ENCODE assay signal across 24 mouse cellular contexts in the genomic region with DNA sequence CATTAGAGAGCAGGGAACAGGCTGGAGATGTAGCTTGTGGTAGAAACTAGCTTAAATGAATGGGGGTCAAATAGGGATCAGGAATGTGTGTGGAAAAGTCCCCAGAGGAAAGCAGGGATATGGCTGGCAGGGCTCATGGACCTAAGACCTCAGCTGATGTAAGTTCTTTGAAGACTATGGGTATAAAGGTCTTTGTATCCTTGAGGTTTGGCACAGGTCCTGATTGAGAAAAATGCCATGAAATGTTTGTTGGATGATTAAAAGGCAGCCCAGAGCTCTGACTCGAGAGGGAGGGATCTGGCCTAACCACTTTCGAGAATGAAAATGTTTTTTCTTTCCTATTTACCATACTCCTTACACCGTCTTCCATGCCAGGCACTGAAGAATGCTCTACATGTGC. TPM values are rescaled to one million over a fixed set of nuclear protein-coding genes. Genes with fewer than 3 reads are reported as not detected.
DNase-seq lines count a peak whose midpoint lies in the region; ATAC-seq and TF ChIP-seq lines count a peak whose summit lies in the region.
"Had no signal": no experiment of that assay in that cellular context is flagged by ENCODE, and none has a peak within 500 bp of the region (broad histone marks: within the 10 kb centered on the region; RNA-seq: fewer than 3 reads in every experiment).

No protein-coding gene starts in this region.

- no peak for TF ChIP-seq POLR2A in bone marrow macrophage, adult 2 months (IDR thresholded peaks at IDR 0.05; ENCODE audit: borderline replicate concordance, low read depth, low read length)

- peak overlapping the region; percentile 66; the same call in 1 of the 2 replicates for H3K27ac ChIP-seq in embryonic facial prominence, embryonic 13.5 days
- H3K27ac ChIP-seq in embryonic facial prominence, embryonic 10.5 days (replicated peaks) = no peak overlapping the region
- 0 out of 2 replicates have a peak overlapping the region, but pooled peaks have one; percentile 23 for H3K27ac ChIP-seq in limb, embryonic 12.5 days
- no peak overlapping the region for H3K27ac ChIP-seq in limb, embryonic 10.5 days
- peak overlapping the region; percentile 45 for H3K27ac ChIP-seq in bone marrow macrophage, adult 2 months (ENCODE audit: insufficient read depth, low read depth, low read length)
- H3K27ac ChIP-seq: forebrain, embryonic 12.5 days; hindbrain, embryonic 14.5 days; midbrain, embryonic 15.5 days; neural tube, embryonic 15.5 days; stomach, embryonic 15.5 days had no signal

- ATAC-seq in embryonic facial prominence, embryonic 13.5 days (ENCODE audit: insufficient number of reproducible peaks, insufficient read depth, low FRiP score, low TSS enrichment, low read depth) = 0 out of 2 replicates have a peak, but pooled peaks have one; percentile 32
- ATAC-seq in limb, embryonic 12.5 days (ENCODE audit: insufficient number of reproducible peaks, insufficient read depth, low FRiP score, low TSS enrichment, low read depth) = no peak
- ATAC-seq: midbrain, embryonic 15.5 days had no signal

- H3K4me1 ChIP-seq in embryonic facial prominence, embryonic 13.5 days = peaks cover 21% of the 10 kb centered on the region
- H3K4me1 ChIP-seq in embryonic facial prominence, embryonic 10.5 days = peaks cover 9% of the 10 kb centered on the region; the same call in 1 of the 2 replicates
- peaks cover 13% of the 10 kb centered on the region; the same call in 1 of the 2 replicates for H3K4me1 ChIP-seq in limb, embryonic 12.5 days (replicated peaks)
- H3K4me1 ChIP-seq in limb, embryonic 10.5 days = 0 out of 2 replicates have a peak, but pooled peaks cover 4% of the 10 kb centered on the region
- peaks cover 41% of the 10 kb centered on the region for H3K4me1 ChIP-seq in bone marrow macrophage, adult 2 months (ENCODE audit: control insufficient read depth, insufficient read depth, low read length)
- H3K4me1 ChIP-seq: forebrain, embryonic 12.5 days; midbrain, embryonic 15.5 days; neural tube, embryonic 15.5 days; stomach, embryonic 15.5 days had no signal

- H3K9me3 ChIP-seq in embryonic facial prominence, embryonic 13.5 days = no peaks in the 10 kb centered on the region
- H3K9me3 ChIP-seq in embryonic facial prominence, embryonic 10.5 days = no peaks in the 10 kb centered on the region
- no peaks in the 10 kb centered on the region for H3K9me3 ChIP-seq in limb, embryonic 12.5 days
- no peaks in the 10 kb centered on the region; the same call in 1 of the 2 replicates for H3K9me3 ChIP-seq in limb, embryonic 10.5 days (replicated peaks)
- H3K9me3 ChIP-seq: forebrain, embryonic 12.5 days; midbrain, embryonic 15.5 days; neural tube, embryonic 15.5 days; stomach, embryonic 15.5 days had no signal

- H3K4me3 ChIP-seq in embryonic facial prominence, embryonic 13.5 days = no peak overlapping the region
- H3K4me3 ChIP-seq in embryonic facial prominence, embryonic 10.5 days = no peak overlapping the region
- H3K4me3 ChIP-seq in limb, embryonic 12.5 days (replicated peaks) = no peak overlapping the region
- no peak overlapping the region for H3K4me3 ChIP-seq in limb, embryonic 10.5 days
- no peak overlapping the region for H3K4me3 ChIP-seq in bone marrow macrophage, adult 2 months (ENCODE audit: insufficient read depth, low read length)
- H3K4me3 ChIP-seq: forebrain, embryonic 12.5 days; midbrain, embryonic 15.5 days; neural tube, embryonic 15.5 days; stomach, embryonic 15.5 days had no signal

- no peaks in the 10 kb centered on the region for H3K27me3 ChIP-seq in embryonic facial prominence, embryonic 13.5 days
- H3K27me3 ChIP-seq in embryonic facial prominence, embryonic 10.5 days (replicated peaks; ENCODE audit: low read depth, poor library complexity, severe bottlenecking) = no peaks in the 10 kb centered on the region
- H3K27me3 ChIP-seq in limb, embryonic 12.5 days = no peaks in the 10 kb centered on the region
- no peaks in the 10 kb centered on the region for H3K27me3 ChIP-seq in limb, embryonic 10.5 days (ENCODE audit: low read depth, poor library complexity, severe bottlenecking)
- H3K27me3 ChIP-seq: forebrain, embryonic 12.5 days; midbrain, embryonic 15.5 days; neural tube, embryonic 15.5 days; stomach, embryonic 15.5 days had no signal

- no peak for TF ChIP-seq CTCF in bone marrow macrophage, adult 2 months (IDR thresholded peaks at IDR 0.05; ENCODE audit: low read depth, low read length)

- H3K36me3 ChIP-seq in embryonic facial prominence, embryonic 13.5 days = no peaks in the 10 kb centered on the region
- H3K36me3 ChIP-seq in embryonic facial prominence, embryonic 10.5 days (replicated peaks) = no peaks in the 10 kb centered on the region
- no peaks in the 10 kb centered on the region for H3K36me3 ChIP-seq in limb, embryonic 12.5 days
- H3K36me3 ChIP-seq in limb, embryonic 10.5 days = no peaks in the 10 kb centered on the region
- H3K36me3 ChIP-seq: forebrain, embryonic 12.5 days; midbrain, embryonic 15.5 days; neural tube, embryonic 15.5 days; stomach, embryonic 15.5 days had no signal

- no peak overlapping the region for H3K4me2 ChIP-seq in embryonic facial prominence, embryonic 13.5 days
- no peak overlapping the region for H3K4me2 ChIP-seq in limb, embryonic 12.5 days
- H3K4me2 ChIP-seq: forebrain, embryonic 12.5 days; hindbrain, embryonic 14.5 days; liver, embryonic 11.5 days; midbrain, embryonic 15.5 days; neural tube, embryonic 15.5 days; stomach, embryonic 15.5 days had no signal

- no peak overlapping the region for H3K9ac ChIP-seq in embryonic facial prominence, embryonic 13.5 days
- H3K9ac ChIP-seq in limb, embryonic 12.5 days (replicated peaks) = no peak overlapping the region
- H3K9ac ChIP-seq: forebrain, embryonic 12.5 days; hindbrain, embryonic 14.5 days; midbrain, embryonic 15.5 days; neural tube, embryonic 15.5 days; stomach, embryonic 15.5 days had no signal

- WGBS in embryonic facial prominence, embryonic 13.5 days = 27% methylated on average over 3 of the region's 3 CpGs
- 77% methylated on average over 3 of the region's 3 CpGs for WGBS in embryonic facial prominence, embryonic 10.5 days
- WGBS in limb, embryonic 12.5 days = 67% methylated on average over 3 of the region's 3 CpGs
- 91% methylated on average over 3 of the region's 3 CpGs for WGBS in limb, embryonic 10.5 days

- no peak for DNase-seq in embryonic facial prominence, embryonic 10.5 days (ENCODE audit: low spot score)
- DNase-seq in limb, embryonic 10.5 days (ENCODE audit: low spot score) = no peak
- no peak for DNase-seq in right cerebral cortex, adult 18-20 months
- DNase-seq in c-Kit-positive CD71-positive TER-119-positive erythroid progenitor cells, embryonic 14.5 days (ENCODE audit: low spot score) = no peak
- DNase-seq in frontal cortex, postnatal 10 days (ENCODE audit: low spot score in 2 of 2) = no peak
- DNase-seq: B cell, adult 2 months; cerebellum, adult 11 months; cerebellum, postnatal 10 days; embryo, embryonic 11 days; gastrocnemius, postnatal 10 days; heart, adult 18-20 months; heart, postnatal 14 days; kidney, postnatal 4 days; right cerebral cortex, postnatal 14 days; thymus, adult 18-20 months had no signal

RNA-seq across cellular contexts. Expression of a gene that starts 50.0 kb away (rescaled TPM):
- polyA plus RNA-seq in embryonic facial prominence, embryonic 13.5 days (2015; fragmentation: Nextera tagmentation; extraction: Ambion mirVana) = 2.9 and 3.8 TPM in 2 replicates
- 0.85 and 1.5 TPM in 2 replicates for polyA plus RNA-seq in embryonic facial prominence, embryonic 10.5 days (2016; fragmentation: Nextera tagmentation; extraction: Ambion mirVana)
- 3.8 and 4.9 TPM in 2 replicates for polyA plus RNA-seq in limb, embryonic 12.5 days (2016; fragmentation: Nextera tagmentation; extraction: Ambion mirVana)
- 0.50 and 1.3 TPM in 2 replicates for polyA plus RNA-seq in limb, embryonic 10.5 days (2016; fragmentation: Nextera tagmentation; extraction: Ambion mirVana)
- polyA plus RNA-seq in bone marrow macrophage, adult 2 months (2012; ENCODE audit: insufficient read depth, insufficient read length, missing spikeins) = 34.2 and 35.0 TPM in 2 replicates

Comparison
In these comparisons a context has a peak if more than half of its experiments do, and no peak if none do; other contexts are left out.
1. H3K27ac ChIP-seq: peak in embryonic facial prominence, embryonic 13.5 days (single experiment), limb, embryonic 12.5 days (single experiment) and bone marrow macrophage, adult 2 months (single experiment); none in embryonic facial prominence, embryonic 10.5 days (single experiment) and limb, embryonic 10.5 days (single experiment).